Mouse (Mus musculus) heart, adult 9 months (tissue): ENCODE data around the gene Zcchc7.
"Not testable (repeated sequence)": the region's sequence is repeated elsewhere in the genome, so short reads cannot be mapped to it uniquely, and the experiment has no call there.

Source experiments
- DNase-seq, 2 experiments: peaks; one replicate each; pipeline ENCODE4 v3.0.0; 2022; ENCODE audit warnings: low spot score in 2 of 2

Gene Zcchc7

DNA sequence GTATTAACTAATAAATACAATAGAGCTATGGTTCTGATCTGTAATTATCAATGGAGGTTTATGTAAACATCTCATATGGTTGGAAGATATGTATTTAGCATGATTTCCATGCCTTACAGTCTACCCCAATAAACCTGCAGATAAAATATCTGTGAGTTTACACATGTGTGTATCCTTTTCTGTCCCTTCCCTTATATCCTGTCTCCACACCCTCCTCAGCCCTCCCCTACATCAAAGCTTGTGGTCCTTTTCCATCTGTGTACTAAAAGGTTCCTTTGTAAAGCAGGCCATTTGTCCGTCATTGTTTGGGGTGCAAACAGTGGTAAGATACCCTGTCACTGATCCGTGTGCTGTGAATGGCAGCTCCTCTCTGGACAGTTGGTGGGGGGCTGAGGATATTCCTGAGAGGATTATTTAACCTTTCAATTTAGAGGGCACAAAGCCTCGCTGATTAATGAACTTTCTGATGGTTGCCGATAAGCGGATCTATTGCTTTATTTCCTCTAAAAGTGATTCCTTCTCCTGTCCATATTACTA lies 161.7 kb downstream of the Zcchc7 start:
- DNase-seq, result no peak

DNA sequence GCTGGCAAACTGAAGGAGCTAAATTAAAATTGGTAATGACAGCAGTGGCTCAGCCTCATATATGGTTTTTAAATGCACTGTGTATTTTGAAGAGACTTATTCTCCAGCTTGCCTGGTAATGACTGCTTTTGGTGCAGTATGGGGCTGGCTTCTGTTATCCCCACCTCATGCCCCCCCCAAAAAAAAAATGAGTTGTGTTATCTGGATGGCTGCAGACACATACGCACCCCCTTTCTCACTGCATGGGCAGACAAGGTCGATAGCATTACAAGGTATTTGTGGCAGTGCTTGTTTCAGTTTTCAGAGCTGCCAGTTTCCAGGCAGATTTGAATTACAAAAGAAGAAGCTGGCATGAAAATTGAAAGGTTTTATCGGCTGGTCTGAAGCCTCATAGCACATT lies 162.2 kb downstream of the Zcchc7 start:
- no peak for DNase-seq

DNA sequence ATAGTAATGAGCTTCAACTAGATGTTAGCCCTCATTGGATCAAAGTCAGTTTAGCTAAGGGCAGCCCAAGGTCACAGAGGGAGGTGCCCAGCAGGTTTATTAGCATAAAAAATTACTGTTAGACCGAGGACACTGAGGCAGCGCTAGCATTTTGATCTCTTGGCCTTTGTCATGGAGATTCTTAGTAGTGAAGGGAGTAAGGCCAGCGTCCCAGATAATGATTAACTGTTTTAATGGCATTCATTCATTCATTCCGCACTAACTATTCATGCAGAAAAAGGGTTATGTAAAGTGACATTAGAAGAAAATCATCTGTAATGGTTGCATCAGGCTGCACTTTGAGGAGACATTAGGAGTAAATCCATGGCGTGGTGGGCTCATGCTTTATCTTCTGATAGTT lies 165.2 kb downstream of the Zcchc7 start:
- DNase-seq, result no peak

DNA sequence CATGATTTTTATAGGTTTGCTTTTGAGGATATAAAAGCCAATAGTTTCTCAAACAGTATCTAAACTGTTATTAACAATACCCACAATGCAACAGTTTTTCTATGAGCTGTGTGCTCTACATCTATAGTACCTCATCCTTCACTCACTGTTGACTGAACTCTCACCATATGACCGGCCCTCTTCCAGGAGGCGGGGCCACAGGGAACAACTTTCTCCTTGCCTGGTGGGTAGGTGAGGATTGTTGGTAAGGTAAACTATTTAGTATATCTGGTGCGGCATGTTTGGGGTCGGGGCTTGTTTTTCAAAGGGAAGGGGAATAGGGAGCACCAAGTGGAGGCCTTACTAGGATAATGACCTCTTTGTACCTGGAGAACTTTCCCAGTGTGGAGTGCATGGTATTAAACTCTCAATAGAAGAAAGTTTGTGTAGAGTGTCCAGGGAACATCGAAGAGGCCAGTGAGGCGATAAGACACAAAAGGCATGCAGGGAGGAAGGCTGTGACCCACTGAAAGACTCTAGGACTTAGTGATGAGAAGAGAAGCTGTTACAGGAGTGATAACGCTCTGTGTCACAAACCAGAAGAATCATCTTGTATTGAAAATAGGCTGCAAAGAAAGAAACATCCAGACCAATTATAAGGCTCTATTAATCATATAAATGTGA lies 166.9 kb downstream of the Zcchc7 start:
- DNase-seq, result no peak

DNA sequence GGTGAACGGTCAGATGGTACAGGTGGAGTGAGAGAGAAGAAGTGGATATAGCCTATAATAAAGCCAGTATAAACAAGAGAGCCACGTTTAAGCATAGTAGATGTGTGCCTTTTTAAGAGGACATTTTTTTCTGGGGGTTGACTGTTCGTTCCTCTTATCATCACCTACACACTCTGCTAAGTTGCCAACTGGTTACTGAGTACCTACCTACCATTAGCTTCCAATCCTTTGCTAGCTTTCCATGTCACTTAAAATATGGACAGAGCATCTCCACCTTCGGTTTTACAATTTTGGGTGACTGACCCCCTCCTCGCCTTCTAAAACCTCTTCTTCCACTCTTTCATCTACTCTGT lies 167.4 kb downstream of the Zcchc7 start:
- DNase-seq, result no peak

DNA sequence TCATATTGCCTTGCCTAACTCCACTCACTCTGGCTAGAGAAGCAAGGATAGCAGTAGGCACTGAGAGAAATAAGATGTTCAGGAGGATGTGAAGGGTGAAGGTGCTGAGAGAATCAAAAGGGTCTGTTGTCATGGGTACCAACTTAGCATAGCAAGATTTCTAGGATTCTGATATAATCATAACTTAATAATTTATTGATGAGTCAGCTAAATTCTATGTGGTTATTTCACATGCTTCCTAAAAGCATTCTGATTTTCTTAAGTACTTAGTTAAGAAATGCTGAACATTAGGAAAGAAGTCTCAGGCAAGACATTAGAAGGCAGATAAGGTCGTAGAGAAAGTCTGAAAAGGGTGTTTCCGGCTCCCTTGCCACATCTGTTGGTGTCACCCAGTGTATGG lies 172.3 kb downstream of the Zcchc7 start:
- no peak for DNase-seq

DNA sequence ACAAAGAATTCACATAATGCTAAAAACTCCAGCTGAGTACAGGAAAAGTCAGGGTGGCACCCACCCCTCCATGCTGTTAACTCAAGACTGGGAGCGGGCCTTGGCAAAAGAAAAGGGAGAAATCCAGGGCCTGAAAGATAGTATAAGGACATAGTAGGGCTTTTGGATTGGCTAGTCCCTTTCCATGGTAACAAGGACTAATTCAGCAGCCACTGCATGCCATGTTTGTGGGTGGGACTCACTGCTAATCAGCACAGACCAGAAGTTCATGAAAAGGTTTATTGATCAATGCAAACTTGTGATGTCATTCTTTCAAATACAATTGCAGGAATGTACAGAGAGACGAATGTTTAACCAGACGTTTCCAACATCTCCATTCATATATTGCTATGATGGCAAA lies 173.1 kb downstream of the Zcchc7 start:
- DNase-seq, result no peak

DNA sequence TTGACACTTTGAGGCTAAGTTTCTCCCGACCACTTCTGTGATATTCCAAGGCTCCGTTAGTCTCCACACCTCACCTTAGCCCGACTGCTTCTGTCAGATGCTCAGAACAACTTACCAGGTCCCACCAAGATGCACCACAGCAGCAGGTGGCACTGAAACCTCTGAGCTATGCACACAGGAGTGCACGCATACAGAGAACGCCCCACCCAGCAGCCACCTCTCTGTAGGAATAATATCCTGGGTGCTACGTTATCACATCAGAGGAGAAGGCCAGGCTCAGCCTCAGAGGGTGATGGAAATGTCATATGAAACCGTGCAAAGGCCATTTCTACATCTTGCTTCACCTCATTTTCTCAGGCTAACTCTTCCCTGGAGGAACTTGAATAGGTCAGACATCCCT lies 174.7 kb downstream of the Zcchc7 start:
- DNase-seq, result no peak

DNA sequence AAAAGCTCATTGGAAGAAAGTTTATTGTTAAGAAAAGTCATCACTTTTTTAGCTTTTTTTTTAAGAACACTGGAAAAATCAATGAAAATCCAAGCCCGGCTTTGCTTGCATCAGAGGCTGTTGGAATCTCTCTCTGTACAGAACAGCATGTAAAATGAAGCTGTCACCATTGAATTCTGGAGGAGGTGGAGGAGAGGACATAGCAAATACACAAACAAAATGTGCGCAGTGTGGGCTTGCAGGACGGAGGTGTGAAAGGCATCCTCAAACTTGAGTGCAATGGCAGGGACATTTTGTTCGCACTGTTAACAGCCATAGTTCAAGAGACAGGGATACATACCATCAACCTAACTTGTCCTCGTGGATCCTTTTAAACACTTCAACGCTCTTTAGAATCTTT lies 176.1 kb downstream of the Zcchc7 start:
- no peak for DNase-seq

DNA sequence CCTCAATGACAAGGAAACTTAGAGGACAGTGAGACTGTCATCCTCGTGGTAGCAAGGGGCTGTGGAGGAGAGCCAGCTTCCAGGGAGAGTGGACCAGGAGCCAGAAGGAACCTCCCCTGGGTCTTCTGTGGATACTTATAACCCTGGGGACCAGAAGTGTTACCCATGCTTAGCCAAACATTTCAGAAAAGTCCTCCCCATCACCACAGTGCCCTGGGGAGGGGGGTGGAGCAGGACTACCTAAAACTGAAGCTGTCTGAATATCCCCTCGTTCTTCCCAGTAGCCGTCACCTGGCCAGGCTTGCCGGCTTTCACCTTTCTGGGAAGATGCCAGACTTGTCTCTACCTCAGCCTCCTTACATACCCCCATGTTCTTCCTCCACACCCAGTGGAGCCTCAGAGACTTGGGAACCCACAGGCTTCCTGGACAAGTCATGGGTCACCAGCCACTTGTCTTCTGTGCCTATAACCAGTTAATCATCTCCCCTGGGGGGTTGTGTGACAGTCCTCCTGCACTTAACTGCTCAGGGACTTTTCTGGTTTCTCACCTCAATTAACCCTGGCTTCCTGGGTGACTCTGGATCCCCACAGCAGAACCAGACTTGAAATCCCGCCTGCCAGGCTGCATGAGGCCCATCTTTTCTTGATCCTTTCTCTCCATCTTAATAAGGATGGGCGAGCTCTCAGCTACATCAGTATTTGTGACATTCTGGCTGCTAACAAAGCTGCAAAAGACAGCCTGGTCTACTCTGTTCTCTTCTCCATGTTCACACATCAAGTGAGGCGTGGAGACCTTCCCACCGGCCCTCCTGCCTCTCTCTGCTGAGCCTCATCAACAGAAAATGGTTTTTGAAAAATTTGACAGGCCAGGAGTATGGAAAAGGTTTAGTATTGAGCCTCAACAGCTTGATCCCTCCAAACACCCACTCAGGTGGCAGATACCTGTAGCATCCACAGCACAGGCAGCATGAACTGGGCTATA lies 183.0 kb downstream of the Zcchc7 start:
- peak in 1 of 2 experiments; percentile 1 for DNase-seq

DNA sequence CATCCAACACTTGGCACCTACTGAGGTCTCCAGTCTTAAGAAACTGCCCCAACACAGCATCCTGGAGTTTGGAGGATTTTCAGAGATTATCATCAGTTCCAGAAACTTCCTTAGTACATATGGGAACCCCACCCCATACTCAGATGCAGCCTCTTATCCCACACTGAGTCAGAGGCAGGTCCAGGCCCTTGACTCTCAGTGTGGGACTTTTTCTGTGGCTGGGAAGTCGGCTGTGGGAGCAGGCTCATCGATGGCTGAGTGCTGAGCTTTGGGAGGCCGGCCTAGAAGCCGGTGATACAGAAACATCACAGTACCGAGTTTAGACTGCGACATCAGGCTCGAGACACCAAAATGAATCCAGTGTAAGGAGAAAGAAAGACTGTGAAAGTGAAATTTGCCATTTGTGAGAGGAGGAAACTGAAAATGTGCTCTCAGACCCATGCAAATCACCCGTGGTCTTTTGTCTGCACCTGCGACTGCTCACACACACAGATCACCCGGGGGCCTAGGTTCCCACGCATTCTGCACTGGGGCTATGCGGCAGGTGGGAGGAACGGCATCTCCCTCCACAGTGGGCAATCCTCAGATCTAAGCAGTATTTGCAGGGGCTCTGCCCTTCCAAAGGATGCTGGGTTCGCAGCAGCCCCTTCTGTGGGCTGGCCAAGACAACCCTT lies 184.0 kb downstream of the Zcchc7 start:
- no peak for DNase-seq

DNA sequence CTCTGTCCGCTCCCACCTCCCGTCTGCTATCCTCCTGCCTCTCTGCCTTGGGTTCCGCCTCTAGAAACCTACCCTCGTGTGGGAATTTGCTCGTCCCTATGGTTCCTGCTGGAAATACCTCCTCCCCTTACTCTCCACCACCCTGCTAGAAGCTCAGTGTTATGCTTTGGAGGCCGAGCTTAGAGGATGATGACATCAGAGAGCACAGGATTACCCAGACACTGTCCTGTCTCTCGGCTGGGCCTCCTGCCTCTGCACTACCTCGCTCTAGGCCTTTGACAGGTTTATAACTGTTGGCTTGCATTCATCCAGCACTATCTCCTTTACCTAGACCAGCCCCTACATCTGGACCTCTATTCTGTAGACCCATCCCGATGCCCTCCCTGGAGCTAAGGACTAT lies 184.6 kb downstream of the Zcchc7 start:
- no peak for DNase-seq

DNA sequence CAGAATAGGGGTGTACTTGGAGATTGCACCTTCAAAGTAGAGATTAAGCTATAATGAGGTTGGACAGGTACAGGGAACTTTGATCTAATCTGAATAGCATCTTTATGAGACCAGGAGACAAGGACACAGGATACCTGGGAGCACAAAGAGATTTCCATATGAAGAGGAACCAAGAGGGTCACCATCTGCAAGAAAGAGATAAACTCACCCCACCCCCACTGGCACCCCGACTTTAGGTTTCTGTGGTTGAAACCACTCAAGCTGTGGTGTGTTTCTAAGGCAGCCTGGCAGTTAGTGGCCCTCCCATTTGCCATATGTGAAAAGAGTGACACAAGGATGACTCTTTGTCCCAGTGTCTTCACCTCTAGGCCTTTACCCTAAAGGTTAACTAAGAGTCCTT lies 186.6 kb downstream of the Zcchc7 start:
- DNase-seq, result no peak

DNA sequence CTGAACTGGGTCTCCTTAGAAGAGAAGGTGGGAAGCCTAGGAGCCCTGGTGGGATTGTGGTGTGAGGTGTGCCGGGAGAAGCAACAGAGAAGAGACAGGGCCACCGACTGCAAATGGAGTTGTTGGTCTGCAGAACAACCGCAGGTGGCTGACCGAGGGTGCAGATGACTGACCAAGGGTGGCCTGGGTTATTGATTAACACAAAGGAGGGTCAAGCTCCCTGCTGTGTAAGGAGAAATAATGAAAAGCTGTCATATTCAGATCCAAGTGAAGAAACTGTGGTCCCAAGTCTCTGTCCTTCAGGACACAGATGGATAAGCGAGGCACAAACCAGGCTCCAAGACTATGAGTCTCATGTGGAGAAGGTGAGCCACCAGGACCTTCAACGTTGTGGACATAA lies 187.8 kb downstream of the Zcchc7 start:
- DNase-seq, result no peak

DNA sequence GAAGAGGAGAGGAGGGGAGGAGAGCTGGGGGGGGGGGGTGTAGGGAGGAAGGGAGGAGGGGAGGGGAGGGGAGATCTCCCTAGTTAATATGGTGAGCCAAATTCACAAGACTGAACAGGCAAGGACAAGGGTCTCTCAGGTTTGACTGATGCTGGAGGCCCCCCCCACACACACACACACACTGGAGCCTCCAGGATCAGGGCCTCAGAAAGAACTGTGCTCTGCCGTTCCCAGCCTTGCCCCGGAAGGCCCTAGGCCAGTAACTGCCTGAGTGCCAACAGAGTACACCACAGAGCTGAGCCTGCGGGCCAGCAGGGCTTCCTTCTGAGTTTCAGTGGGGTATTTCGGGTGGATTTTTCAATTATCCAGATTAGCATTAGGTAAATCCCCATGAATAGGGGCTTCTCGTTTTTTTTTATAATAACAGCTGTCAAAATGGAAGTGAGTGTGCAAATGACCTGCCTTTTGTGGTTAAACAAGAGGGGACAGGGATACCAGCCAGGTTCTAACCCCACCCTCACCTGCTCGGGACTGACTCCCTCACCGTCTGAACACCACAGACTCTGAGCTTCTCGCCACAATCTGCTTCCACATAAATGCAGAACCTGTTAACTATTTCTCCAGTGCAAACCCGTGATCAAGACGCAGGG lies 188.9 kb downstream of the Zcchc7 start:
- no peak for DNase-seq

DNA sequence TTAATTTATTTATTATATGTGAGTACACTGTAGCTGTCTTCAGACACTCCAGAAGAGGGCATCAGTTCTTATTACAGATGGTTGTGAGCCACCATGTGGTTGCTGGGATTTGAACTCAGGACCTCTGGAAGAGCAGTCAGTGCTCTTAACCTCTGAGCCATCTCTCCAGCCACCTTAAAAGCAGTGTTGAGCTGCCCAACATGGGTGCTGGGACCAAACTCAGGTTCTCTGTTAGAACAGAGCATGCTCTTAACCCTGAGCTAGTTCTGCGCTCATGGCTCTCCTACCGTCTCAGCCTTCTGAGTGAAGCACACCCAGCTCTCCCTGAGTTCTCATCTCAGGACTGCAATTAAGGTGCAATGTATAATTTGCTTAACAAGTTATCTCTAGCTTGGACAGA lies 190.4 kb downstream of the Zcchc7 start:
- DNase-seq, result not testable (repeated sequence)

DNA sequence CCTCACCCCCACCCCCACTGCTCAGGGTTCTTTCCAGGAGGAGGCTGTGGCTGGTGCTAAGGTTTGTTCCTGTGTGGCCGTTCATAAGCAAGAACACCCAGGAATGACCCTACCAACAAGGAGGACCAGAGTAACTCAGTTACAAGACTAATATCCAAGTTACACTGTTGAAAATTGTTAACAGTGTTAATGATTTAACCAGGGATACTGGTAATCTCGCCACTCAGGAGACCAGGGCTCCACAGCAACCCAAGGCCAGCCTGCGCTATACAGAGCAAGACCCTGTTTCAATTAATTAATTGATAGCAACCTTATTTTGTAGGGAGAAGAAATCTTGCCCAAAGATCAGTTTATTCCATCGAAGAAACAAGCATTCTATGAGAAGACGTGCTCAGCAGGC lies 191.8 kb downstream of the Zcchc7 start:
- DNase-seq, result no peak

DNA sequence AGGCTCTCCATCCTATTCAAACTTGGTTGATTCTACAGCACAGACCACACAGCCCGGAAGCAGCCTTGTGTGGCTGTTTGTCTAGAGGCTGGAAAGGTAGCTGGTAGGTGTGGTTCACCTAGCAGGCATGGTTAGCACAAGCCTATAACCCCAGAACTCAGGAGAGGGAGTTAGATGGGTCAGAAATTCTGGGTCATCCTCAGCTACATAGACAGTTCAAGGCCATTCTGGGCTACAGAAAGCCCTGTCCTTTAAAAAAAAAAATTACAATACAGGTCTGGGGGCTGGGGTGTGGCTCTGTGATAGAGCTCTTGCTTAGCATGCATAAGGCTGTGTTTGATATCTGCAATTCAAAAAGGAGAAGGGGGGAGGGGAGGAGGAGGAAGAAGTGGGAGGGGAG lies 192.6 kb downstream of the Zcchc7 start:
- DNase-seq, result no peak

DNA sequence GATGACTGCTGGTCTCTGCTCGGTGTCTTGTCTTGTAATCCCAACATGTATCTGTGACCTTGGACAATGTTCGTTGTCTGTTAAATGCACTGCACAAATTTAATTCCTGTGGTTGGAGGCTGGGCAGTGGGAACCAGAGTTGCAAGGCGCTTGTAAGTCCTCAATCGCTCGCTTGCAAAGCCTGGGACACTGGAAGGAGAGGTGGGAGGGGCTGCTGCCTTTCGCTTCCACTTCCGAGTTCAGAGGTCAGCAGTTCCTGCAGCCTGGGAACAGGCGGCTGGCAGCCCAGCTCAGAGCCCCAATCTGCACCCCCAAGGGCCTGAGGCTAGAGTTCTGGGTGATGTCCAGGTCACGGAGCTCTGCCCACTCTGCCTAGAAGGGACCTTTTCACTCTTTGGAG lies 197.4 kb downstream of the Zcchc7 start:
- no peak for DNase-seq

DNA sequence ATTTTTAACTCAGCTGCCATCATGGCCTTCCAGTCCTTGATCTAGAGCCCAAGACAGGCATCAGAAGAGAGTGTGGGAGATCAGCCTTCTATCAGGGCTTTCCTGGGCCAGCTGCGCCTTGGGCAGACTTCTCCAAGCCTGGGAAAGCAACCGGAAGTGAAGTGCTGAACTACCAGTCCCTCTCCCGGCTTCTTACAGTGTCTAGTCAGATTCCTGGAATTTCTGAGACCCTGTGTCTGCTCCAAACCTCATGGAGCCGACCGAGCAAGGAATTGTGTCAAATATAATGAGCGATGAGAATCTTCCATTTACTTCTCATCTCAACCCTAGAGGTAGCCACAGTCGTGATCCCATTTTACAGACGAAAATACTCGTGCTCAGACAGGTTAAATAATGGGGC lies 203.1 kb downstream of the Zcchc7 start:
- DNase-seq, result no peak

DNA sequence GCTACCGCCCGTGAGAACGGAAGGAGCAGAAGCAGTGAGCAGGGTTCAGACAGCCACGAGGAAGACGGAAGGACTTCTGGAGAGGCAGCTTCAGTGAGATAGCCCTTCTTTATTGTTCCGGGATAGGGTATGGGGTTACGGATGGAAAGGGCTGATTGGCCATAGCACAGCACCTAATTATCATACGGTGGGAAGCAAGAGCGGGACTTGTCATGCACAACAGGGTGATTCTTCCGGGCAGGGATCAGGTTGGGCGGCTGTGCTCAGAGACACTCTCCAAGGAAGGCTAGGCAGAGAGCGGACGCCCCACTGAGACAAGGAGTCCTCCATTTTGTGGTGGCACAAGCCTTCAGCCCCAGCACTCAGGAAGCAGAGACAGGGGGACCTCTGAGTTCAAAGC lies 203.5 kb downstream of the Zcchc7 start:
- DNase-seq, result no peak

DNA sequence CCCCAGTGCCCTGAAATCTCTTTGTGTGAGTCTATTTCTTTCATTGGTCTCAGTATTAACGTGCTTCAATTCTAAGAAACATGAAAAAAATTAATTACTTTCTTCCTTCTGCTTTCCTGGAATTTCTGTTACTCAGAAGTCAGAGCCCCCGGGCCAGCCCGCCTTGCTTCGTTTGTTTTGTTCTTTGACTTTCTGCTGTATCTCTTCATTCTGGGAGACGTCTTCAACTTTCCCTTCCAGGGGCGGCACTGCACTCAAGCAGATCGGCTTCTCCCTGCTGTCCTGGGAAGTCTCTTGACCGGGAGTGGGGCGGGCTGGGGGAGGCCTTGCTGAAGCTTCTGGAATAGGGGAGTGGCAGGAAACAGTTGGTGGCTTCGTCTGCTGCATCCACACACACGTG lies 207.5 kb downstream of the Zcchc7 start:
- no peak for DNase-seq
